Mouse (Mus musculus) G1E (cell line): ENCODE results near the gene Tmem106c.

Experiments
- CTCF ChIP-seq: IDR thresholded peaks from 2 replicates; pipeline ENCODE4 v1.5.1; 2012; ENCODE audit warnings: low read depth, low read length, inconsistent platforms, mixed read lengths
- GATA1 ChIP-seq: IDR thresholded peaks from 2 replicates; pipeline ENCODE4 v1.6.1; 2012; ENCODE audit warnings: borderline replicate concordance, low read length, inconsistent platforms, mixed read lengths
- TAL1 ChIP-seq: conservative IDR thresholded peaks from 2 replicates; pipeline ENCODE4 v1.6.1; 2012; ENCODE audit warnings: low read depth, low read length, inconsistent platforms, mixed read lengths

DNA sequence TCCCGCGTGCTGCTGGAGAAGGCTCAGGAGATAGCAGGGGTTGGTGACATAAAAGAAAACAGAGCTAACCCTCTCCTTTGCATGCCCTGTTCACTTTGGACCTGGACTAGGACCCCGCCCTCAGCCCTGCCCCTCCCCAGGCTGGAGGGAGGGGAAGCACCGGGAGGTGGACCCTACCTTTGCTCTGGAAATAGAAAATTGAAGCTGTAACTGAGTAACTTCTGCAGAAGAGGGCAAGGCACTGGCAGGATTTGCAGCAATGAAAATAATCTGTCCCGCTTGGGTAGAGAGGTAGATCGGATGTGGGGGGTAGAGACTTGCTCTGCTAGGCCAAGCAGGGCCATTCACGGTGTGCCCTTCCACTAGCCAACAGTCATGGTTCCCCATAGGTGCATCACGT is 20.6 kb upstream of the Tmem106c start:
- TF ChIP-seq CTCF, result no peak
- no peak for TF ChIP-seq GATA1
- no peak for TF ChIP-seq TAL1
